Mouse (Mus musculus) limb, embryonic 13.5 days (tissue): ENCODE measurements around the gene Ccdc148. TPM values are rescaled to one million over a fixed set of nuclear protein-coding genes. Genes with fewer than 3 reads are reported as not detected.

ENCODE experiments used
- ATAC-seq: fragments of 200-750 bp; cut with Nextera tagmentation; 2 replicates; pipeline ENCODE4 v1.8.0; 2017; ENCODE audit warnings: low read depth, moderate number of reproducible peaks, moderate TSS enrichment; ENCODE audit not compliant: low FRiP score
- H3K27ac ChIP-seq: fragments of 300-500 bp; sonication (generic); 2 replicates; pipeline ENCODE4 v1.5.1; 2015; ENCODE audit warnings: inconsistent platforms, mild to moderate bottlenecking, moderate library complexity
- H3K27me3 ChIP-seq: fragments of 300-500 bp; sonication (generic); 2 replicates; pipeline ENCODE4 v1.6.1; 2015; ENCODE audit warnings: mild to moderate bottlenecking, inconsistent platforms
- H3K36me3 ChIP-seq: fragments of 300-500 bp; sonication (generic); 2 replicates; pipeline ENCODE4 v1.6.1; 2015; ENCODE audit warnings: inconsistent platforms, mild to moderate bottlenecking, moderate library complexity
- H3K4me1 ChIP-seq: fragments of 300-500 bp; sonication (generic); 2 replicates; pipeline ENCODE4 v1.6.1; 2015; ENCODE audit warnings: inconsistent platforms
- H3K4me2 ChIP-seq: fragments of 300-500 bp; sonication (generic); replicated peaks from 2 replicates; pipeline ENCODE4 v1.6.1; 2015; ENCODE audit warnings: inconsistent platforms, mild to moderate bottlenecking, moderate library complexity
- H3K4me3 ChIP-seq: fragments of 300-500 bp; sonication (generic); 2 replicates; pipeline ENCODE4 v1.5.1; 2015; ENCODE audit warnings: moderate library complexity, mild to moderate bottlenecking, inconsistent platforms
- H3K9ac ChIP-seq: fragments of 300-500 bp; sonication (generic); 2 replicates; pipeline ENCODE4 v1.6.1; 2015; ENCODE audit warnings: mild to moderate bottlenecking, inconsistent platforms
- H3K9me3 ChIP-seq: fragments of 300-500 bp; sonication (generic); 2 replicates; pipeline ENCODE4 v1.6.1; 2016; ENCODE audit warnings: inconsistent platforms
- WGBS: fragments of 180-500 bp; shearing (Covaris S2); methylation state at CpG from one replicate; pipeline ENCODE4 v1.1.7; 2015; 5-methylcytosine and 5-hydroxymethylcytosine counted together
- polyA plus RNA-seq: library from polyadenylated mRNA; unstranded; fragments of >200 nt; fragmentation: Nextera tagmentation; extraction: Ambion mirVana; gene quantifications from 2 replicates; pipeline ENCODE4 v1.2.1, GENCODE M21; 2015

Ccdc148 gene
- polyA plus RNA-seq, 1 experiment from 2014 or later = 0.57 TPM

- 58% methylated on average over 13 of the region's 13 CpGs for WGBS
- H3K4me1 ChIP-seq = peaks cover 15% of the 10 kb centered on the region
- H3K9me3 ChIP-seq = no peaks in the 10 kb centered on the region
- no peak overlapping the region for H3K9ac ChIP-seq
- H3K4me2 ChIP-seq = no peak overlapping the region
- H3K4me3 ChIP-seq = no peak overlapping the region
- no peaks in the 10 kb centered on the region for H3K36me3 ChIP-seq
- no peak overlapping the region for H3K27ac ChIP-seq
- peak; percentile 50; the same call in 1 of the 2 replicates for ATAC-seq
- H3K27me3 ChIP-seq = no peaks in the 10 kb centered on the region
Observed at GRCm38 (mm10) chr2:59042616-59043015, 117.9 kb downstream of the Ccdc148 start.

- no peaks in the 10 kb centered on the region for H3K27me3 ChIP-seq
Observed at GRCm38 (mm10) chr2:59036433-59036832, 124.0 kb downstream of the Ccdc148 start.

GRCm38 (mm10) chr2:59035206-59035605 lies 125.3 kb downstream of the Ccdc148 start:
- Histone ChIP-seq H3K9ac (no peak overlapping the region), H3K27ac (no peak overlapping the region), H3K4me1 (no peaks in the 10 kb centered on the region), H3K4me2 (no peak overlapping the region), H3K4me3 (no peak overlapping the region), H3K36me3 (no peaks in the 10 kb centered on the region), H3K27me3 (no peaks in the 10 kb centered on the region), H3K9me3 (no peaks in the 10 kb centered on the region)
- 82% methylated on average over 3 of the region's 3 CpGs for WGBS
- ATAC-seq = no peak

More at GRCm38 (mm10) chr2:59036433-59036832, 124.0 kb downstream of the Ccdc148 start:
- H3K9ac ChIP-seq = no peak overlapping the region
- H3K4me1 ChIP-seq = no peaks in the 10 kb centered on the region
- no peaks in the 10 kb centered on the region for H3K36me3 ChIP-seq
- H3K9me3 ChIP-seq = no peaks in the 10 kb centered on the region
- no peak overlapping the region for H3K27ac ChIP-seq
- H3K4me2 ChIP-seq = no peak overlapping the region
- no peak for ATAC-seq
- no peak overlapping the region for H3K4me3 ChIP-seq
- WGBS = 62% methylated on average over 6 of the region's 6 CpGs

- no peak overlapping the region for H3K4me3 ChIP-seq
- no peak for ATAC-seq
- no peak overlapping the region for H3K27ac ChIP-seq
- no peak overlapping the region for H3K4me2 ChIP-seq
- no peaks in the 10 kb centered on the region for H3K36me3 ChIP-seq
- no peak overlapping the region for H3K9ac ChIP-seq
- 87% methylated on average over 6 of the region's 6 CpGs for WGBS
- no peaks in the 10 kb centered on the region for H3K4me1 ChIP-seq
- no peaks in the 10 kb centered on the region for H3K9me3 ChIP-seq
- H3K27me3 ChIP-seq = no peaks in the 10 kb centered on the region
Observed at GRCm38 (mm10) chr2:59034281-59034680, 126.2 kb downstream of the Ccdc148 start.

- H3K4me2 ChIP-seq = no peak overlapping the region
- WGBS = 83% methylated on average over 3 of the region's 3 CpGs
Observed at GRCm38 (mm10) chr2:59024558-59024957, 135.9 kb downstream of the Ccdc148 start.

GRCm38 (mm10) chr2:59007356-59007755 lies 153.1 kb downstream of the Ccdc148 start:
- Histone ChIP-seq H3K4me2 (no peak overlapping the region), H3K9me3 (no peaks in the 10 kb centered on the region), H3K27me3 (no peaks in the 10 kb centered on the region), H3K4me1 (no peaks in the 10 kb centered on the region), H3K4me3 (no peak overlapping the region), H3K27ac (no peak overlapping the region), H3K36me3 (no peaks in the 10 kb centered on the region), H3K9ac (no peak overlapping the region)
- ATAC-seq = no peak
- WGBS = 88% methylated on average over 5 of the region's 5 CpGs

More at GRCm38 (mm10) chr2:59024558-59024957, 135.9 kb downstream of the Ccdc148 start:
- H3K36me3 ChIP-seq = no peaks in the 10 kb centered on the region
- H3K27ac ChIP-seq = no peak overlapping the region
- ATAC-seq = no peak
- H3K9me3 ChIP-seq = no peaks in the 10 kb centered on the region
- no peaks in the 10 kb centered on the region for H3K27me3 ChIP-seq
- no peak overlapping the region for H3K9ac ChIP-seq
- H3K4me1 ChIP-seq = no peaks in the 10 kb centered on the region; the same call in 1 of the 2 replicates
- H3K4me3 ChIP-seq = no peak overlapping the region

GRCm38 (mm10) chr2:59006567-59007340 lies 153.7 kb downstream of the Ccdc148 start:
- no peaks in the 10 kb centered on the region for H3K36me3 ChIP-seq
- H3K9me3 ChIP-seq = no peaks in the 10 kb centered on the region
- H3K4me3 ChIP-seq = no peak overlapping the region
- H3K9ac ChIP-seq = no peak overlapping the region
- H3K4me1 ChIP-seq = no peaks in the 10 kb centered on the region
- no peak overlapping the region for H3K27ac ChIP-seq
- no peak overlapping the region for H3K4me2 ChIP-seq
- no peaks in the 10 kb centered on the region for H3K27me3 ChIP-seq
- WGBS = 84% methylated on average over 8 of the region's 8 CpGs
- no peak for ATAC-seq

- Histone ChIP-seq H3K9me3 (no peaks in the 10 kb centered on the region), H3K4me1 (no peaks in the 10 kb centered on the region), H3K9ac (no peak overlapping the region), H3K27me3 (no peaks in the 10 kb centered on the region), H3K36me3 (no peaks in the 10 kb centered on the region), H3K4me2 (no peak overlapping the region), H3K4me3 (no peak overlapping the region), H3K27ac (no peak overlapping the region)
- 80% methylated on average over 2 of the region's 2 CpGs for WGBS
- no peak for ATAC-seq
Observed at GRCm38 (mm10) chr2:58997151-58997550, 163.3 kb downstream of the Ccdc148 start.

- Histone ChIP-seq H3K9me3 (0 out of 2 replicates have a peak, but pooled peaks cover 7% of the 10 kb centered on the region), H3K4me1 (no peaks in the 10 kb centered on the region), H3K27ac (no peak overlapping the region), H3K27me3 (no peaks in the 10 kb centered on the region), H3K4me2 (no peak overlapping the region), H3K9ac (no peak overlapping the region), H3K36me3 (no peaks in the 10 kb centered on the region), H3K4me3 (no peak overlapping the region)
- WGBS = 77% methylated on average over 14 of the region's 14 CpGs
- ATAC-seq = no peak
Observed at GRCm38 (mm10) chr2:58992431-58993191, 167.9 kb downstream of the Ccdc148 start.

- Histone ChIP-seq H3K4me1 (no peaks in the 10 kb centered on the region), H3K36me3 (no peaks in the 10 kb centered on the region), H3K27ac (no peak overlapping the region), H3K4me2 (no peak overlapping the region), H3K9ac (no peak overlapping the region), H3K9me3 (no peaks in the 10 kb centered on the region), H3K4me3 (no peak overlapping the region), H3K27me3 (no peaks in the 10 kb centered on the region; the same call in 1 of the 2 replicates)
- 86% methylated on average over 7 of the region's 7 CpGs for WGBS
- no peak for ATAC-seq
Observed at GRCm38 (mm10) chr2:58978095-58978494, 182.4 kb downstream of the Ccdc148 start.

- peaks cover 6% of the 10 kb centered on the region; the same call in 1 of the 2 replicates for H3K4me1 ChIP-seq
- H3K36me3 ChIP-seq = no peaks in the 10 kb centered on the region
- no peak overlapping the region; the same call in 1 of the 2 replicates for H3K4me2 ChIP-seq
- no peak overlapping the region for H3K4me3 ChIP-seq
- no peak overlapping the region for H3K9ac ChIP-seq
- H3K9me3 ChIP-seq = no peaks in the 10 kb centered on the region
- no peak overlapping the region for H3K27ac ChIP-seq
- ATAC-seq = no peak
- WGBS = 69% methylated on average over 9 of the region's 9 CpGs
- H3K27me3 ChIP-seq = no peaks in the 10 kb centered on the region; the same call in 1 of the 2 replicates
Observed at GRCm38 (mm10) chr2:58971507-58972275, 188.8 kb downstream of the Ccdc148 start.
